Mouse (Mus musculus): ENCODE data around the gene Trio. TPM values are rescaled to one million over a fixed set of nuclear protein-coding genes. Genes with fewer than 3 reads are reported as not detected.

Gene Trio
- polyA plus RNA-seq, 1 experiment from 2014 or later, result 25.5 TPM

DNA sequence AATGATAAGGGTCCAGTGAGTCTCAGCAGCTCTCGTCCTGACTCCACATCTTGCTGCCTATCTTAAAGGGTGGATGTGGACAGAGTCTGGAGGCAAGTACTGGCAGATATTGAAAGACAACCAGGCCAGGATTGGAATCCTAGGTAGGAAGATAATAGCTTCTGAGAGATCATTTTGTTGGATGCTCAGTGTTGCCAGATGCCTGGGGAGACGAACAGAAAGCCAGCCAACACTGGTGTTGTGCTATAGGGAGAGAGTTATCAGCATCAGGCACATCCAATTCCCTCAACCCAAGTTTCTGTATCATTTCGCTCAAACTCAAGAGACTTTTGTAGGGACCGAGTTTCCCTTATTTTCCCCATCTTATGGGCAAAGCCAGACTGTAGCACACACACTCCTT, 238.5 kb downstream of the Trio start:
- no peaks in the 10 kb centered on the region for H3K27me3 ChIP-seq (ENCODE audit: insufficient read depth, poor library complexity, severe bottlenecking)
- WGBS, result 83% methylated on average over 4 of the region's 4 CpGs
- H3K4me3 ChIP-seq, result peak overlapping the region; percentile 39
- H3K27ac ChIP-seq, result peak overlapping the region; percentile 78
- H3K9me3 ChIP-seq, result no peaks in the 10 kb centered on the region
- H3K4me1 ChIP-seq (replicated peaks), result peaks cover 82% of the 10 kb centered on the region
- DNase-seq (ENCODE audit: low spot score), result no peak
- peaks cover 7% of the 10 kb centered on the region; the same call in 1 of the 2 replicates for H3K36me3 ChIP-seq

DNA sequence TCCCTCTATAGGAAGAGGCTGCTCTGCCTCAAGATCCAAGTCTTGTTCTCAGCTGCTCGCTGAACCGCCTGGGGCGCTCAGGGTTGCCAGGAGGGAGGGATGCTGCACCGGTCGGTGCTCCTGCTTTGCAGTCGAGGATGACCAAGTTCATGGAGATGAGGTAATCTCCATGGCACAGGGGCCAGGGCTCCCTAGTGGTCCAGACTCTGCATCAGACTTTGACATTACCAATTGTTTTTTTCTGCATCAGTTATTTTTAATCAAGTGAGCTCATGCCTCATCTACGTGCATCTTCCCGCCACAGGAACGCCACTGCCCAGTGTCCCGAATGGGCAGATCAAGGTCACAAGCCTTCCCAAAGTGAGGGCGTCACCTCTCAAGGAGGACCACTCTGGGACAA, 239.2 kb downstream of the Trio start:
- H3K27ac ChIP-seq, result peak overlapping the region; percentile 78
- no peaks in the 10 kb centered on the region for H3K27me3 ChIP-seq (ENCODE audit: insufficient read depth, poor library complexity, severe bottlenecking)
- peaks cover 84% of the 10 kb centered on the region for H3K4me1 ChIP-seq (replicated peaks)
- peaks cover 4% of the 10 kb centered on the region; the same call in 1 of the 2 replicates for H3K36me3 ChIP-seq
- no peak for DNase-seq (ENCODE audit: low spot score)
- H3K4me3 ChIP-seq, result peak overlapping the region; percentile 39; the same call in 1 of the 2 replicates
- WGBS, result 57% methylated on average over 11 of the region's 11 CpGs
- H3K9me3 ChIP-seq, result no peaks in the 10 kb centered on the region

DNA sequence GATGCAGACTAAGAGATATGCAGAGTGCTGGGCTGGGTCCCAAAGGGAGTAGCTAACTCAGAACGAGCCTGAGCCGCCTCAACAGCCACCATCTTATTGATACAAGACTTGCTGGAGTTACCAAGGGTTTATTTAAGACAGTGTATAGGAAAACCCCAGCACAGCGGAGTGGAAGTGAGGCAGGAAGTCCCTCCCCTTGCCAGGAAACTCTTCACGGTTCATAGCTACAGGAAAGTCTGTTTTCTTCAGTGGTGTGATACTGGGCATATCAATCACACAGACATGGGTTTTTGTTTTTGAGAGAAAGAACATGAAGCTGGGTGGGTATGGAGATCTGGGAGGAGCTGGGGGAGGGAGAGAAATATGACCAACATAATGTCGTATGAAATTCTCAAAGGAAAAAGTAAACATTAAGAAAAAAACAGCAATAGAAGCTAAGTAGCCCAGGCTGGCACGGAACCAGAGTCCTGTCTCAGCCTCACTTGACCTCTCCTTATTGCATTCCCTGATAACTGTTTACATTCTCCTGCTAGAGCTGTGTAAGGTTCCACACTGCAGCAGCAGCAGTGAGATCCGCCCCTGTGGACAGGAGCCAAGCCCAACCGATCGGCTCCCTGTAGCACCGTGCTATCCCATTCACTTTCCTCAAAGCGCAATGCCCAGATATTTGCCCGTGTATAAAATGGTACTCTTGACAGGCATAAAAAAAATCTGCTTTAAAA, 240.2 kb downstream of the Trio start:
- Histone ChIP-seq H3K4me1 (replicated peaks) (peaks cover 93% of the 10 kb centered on the region), H3K9me3 (no peaks in the 10 kb centered on the region), H3K4me3 (no peak overlapping the region; the same call in 1 of the 2 replicates), H3K27ac (peak overlapping the region; percentile 82), H3K36me3 (peaks cover 4% of the 10 kb centered on the region; the same call in 1 of the 2 replicates), H3K27me3 (ENCODE audit: insufficient read depth, poor library complexity, severe bottlenecking) (no peaks in the 10 kb centered on the region)
- WGBS, result 69% methylated on average over 12 of the region's 12 CpGs
- DNase-seq (ENCODE audit: low spot score), result no peak

DNA sequence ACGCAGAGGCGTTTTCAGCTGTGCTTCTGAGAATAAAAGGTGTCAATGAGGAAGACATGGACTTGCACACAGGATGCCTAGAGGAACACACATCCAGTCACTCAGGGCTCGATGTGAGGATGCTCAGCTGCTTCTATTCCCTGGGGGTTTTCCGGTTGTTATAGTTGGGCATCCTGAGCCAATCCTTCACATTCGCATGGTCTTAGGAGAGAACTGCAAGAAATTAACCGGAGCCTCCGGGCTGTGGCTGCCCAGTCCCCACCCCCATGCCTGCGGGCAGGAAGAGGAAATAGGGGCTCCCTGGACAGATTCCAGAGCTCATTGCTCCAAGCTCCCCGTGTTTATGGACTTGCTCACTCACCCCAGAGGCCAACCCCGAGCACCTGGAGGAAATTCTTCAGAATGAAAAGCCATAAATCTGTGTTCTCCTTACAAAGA, 241.5 kb downstream of the Trio start:
- H3K27me3 ChIP-seq (ENCODE audit: insufficient read depth, poor library complexity, severe bottlenecking), result no peaks in the 10 kb centered on the region
- H3K4me3 ChIP-seq, result peak overlapping the region; percentile 18; the same call in 1 of the 2 replicates
- WGBS, result 52% methylated on average over 10 of the region's 10 CpGs
- no peaks in the 10 kb centered on the region for H3K9me3 ChIP-seq
- no peak for DNase-seq (ENCODE audit: low spot score)
- peaks cover 4% of the 10 kb centered on the region; the same call in 1 of the 2 replicates for H3K36me3 ChIP-seq
- peaks cover 98% of the 10 kb centered on the region for H3K4me1 ChIP-seq (replicated peaks)
- peak overlapping the region; percentile 82 for H3K27ac ChIP-seq

DNA sequence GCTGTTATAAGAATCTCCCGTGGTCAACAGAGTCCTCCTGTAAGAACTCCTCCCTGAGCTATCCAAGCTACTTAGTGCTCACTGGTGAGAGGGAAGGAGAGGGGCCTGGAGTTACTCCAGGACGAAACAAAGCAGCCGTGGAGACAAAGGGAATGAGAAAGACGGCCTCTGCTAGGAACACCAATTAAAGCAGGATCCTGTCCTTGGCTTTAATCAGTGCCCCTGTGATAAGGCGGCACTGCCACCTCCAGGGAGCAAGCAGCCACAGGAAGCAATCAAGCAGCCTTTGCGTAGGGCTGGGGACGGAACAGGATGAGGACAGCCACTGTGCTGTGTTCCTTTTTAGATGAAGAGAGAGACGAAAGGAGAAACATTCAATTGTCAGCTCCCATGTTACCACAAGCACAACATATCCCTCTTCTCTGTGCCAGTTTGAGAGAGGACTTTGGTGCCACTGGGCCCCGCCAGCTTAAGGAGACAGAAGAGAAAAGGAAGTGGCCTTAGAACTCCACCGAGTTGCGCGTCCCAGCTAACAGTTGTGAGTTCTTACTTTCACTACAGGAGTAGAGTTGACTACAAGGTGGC, 242.0 kb downstream of the Trio start:
- no peaks in the 10 kb centered on the region for H3K27me3 ChIP-seq (ENCODE audit: insufficient read depth, poor library complexity, severe bottlenecking)
- peaks cover 4% of the 10 kb centered on the region; the same call in 1 of the 2 replicates for H3K36me3 ChIP-seq
- peaks cover 98% of the 10 kb centered on the region for H3K4me1 ChIP-seq (replicated peaks)
- H3K4me3 ChIP-seq, result peak overlapping the region; percentile 5; the same call in 1 of the 2 replicates
- no peak for DNase-seq (ENCODE audit: low spot score)
- WGBS, result 34% methylated on average over 12 of the region's 12 CpGs
- no peaks in the 10 kb centered on the region for H3K9me3 ChIP-seq
- H3K27ac ChIP-seq, result peak overlapping the region; percentile 82

DNA sequence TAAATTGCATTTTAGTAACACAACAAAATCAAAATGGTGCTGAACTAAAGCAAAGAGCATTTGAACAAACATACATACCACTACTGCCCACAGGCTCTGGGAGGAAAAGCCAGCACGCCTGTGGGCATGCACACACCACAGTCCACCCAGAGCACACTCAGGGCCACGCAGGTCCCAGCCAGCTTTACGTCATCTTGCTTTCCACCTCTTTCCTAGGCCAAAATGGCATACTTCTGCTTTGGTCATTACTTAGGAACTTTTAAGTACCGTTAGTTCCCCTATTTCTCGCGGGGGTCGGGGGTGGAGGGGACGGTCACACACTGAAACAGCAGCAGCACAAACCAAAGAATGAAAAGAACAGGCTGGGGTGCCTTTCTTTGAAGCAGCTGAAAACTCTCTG, 242.6 kb downstream of the Trio start:
- peaks cover 98% of the 10 kb centered on the region for H3K4me1 ChIP-seq (replicated peaks)
- WGBS, result 52% methylated on average over 8 of the region's 8 CpGs
- no peaks in the 10 kb centered on the region for H3K9me3 ChIP-seq
- 0 out of 2 replicates have a peak overlapping the region, but pooled peaks have one; percentile 5 for H3K4me3 ChIP-seq
- H3K27ac ChIP-seq, result peak overlapping the region; percentile 82
- no peak for DNase-seq (ENCODE audit: low spot score)
- peaks cover 2% of the 10 kb centered on the region; the same call in 1 of the 2 replicates for H3K36me3 ChIP-seq
- H3K27me3 ChIP-seq (ENCODE audit: insufficient read depth, poor library complexity, severe bottlenecking), result no peaks in the 10 kb centered on the region

DNA sequence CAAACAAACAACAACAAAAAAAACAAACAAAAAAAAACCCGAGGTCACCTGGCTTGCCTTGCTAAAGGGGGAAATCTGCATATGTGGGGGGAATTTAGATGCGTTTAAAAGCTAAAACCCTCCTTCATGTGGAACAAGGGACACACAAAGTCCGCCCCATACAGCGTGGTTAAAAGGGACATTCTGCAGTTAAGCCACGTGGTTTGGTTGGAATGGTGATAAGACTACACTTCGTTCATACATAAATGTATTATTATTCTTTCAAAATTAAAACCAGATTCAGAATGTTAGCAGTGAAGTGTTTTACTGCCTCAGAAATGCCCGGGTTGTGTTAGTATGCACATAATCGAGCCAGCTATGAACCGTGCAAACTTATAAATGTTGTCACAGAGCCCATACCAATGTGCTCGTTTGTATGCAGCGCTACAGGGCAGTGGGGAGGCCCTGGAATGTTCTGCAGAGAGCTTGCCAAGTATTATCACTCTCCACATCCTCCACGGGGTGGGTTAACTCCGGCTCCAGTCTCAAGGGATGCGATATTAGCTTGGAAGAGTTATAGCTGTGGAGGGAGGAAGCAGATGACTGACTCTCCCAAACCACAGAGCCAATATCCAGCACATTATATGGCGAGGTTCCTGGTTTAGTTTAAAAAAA, 243.1 kb downstream of the Trio start:
- Histone ChIP-seq H3K4me1 (replicated peaks) (peaks cover 98% of the 10 kb centered on the region), H3K36me3 (no peaks in the 10 kb centered on the region), H3K9me3 (no peaks in the 10 kb centered on the region), H3K27me3 (ENCODE audit: insufficient read depth, poor library complexity, severe bottlenecking) (no peaks in the 10 kb centered on the region), H3K27ac (peak overlapping the region; percentile 82; the same call in 1 of the 2 replicates), H3K4me3 (no peak overlapping the region)
- no peak for DNase-seq (ENCODE audit: low spot score)
- 65% methylated on average over 15 of the region's 15 CpGs for WGBS

DNA sequence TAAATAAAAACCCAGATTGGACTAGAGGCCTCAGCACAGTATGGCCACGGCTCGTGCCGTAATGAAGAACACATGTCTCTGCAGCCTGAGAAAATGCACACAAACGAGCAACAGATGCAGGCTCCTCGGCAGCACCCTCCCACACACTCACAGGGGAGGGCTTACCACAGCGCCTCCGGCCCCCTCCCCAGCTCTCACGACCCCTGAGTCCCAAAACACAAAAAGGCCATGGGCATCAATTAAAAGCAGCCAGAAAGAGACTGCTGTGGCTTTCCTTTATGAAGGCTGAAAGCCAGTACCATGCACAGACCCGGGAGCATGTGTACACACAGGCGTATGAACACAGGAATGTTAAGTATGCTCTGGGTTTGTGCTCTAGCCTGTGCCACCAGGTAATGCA, 245.8 kb downstream of the Trio start:
- Histone ChIP-seq H3K27ac (peak overlapping the region; percentile 76), H3K36me3 (no peaks in the 10 kb centered on the region), H3K27me3 (ENCODE audit: insufficient read depth, poor library complexity, severe bottlenecking) (no peaks in the 10 kb centered on the region), H3K4me3 (no peak overlapping the region), H3K9me3 (no peaks in the 10 kb centered on the region), H3K4me1 (replicated peaks) (peaks cover 84% of the 10 kb centered on the region)
- peak; percentile 66 for DNase-seq (ENCODE audit: low spot score)
- 38% methylated on average over 10 of the region's 10 CpGs for WGBS

DNA sequence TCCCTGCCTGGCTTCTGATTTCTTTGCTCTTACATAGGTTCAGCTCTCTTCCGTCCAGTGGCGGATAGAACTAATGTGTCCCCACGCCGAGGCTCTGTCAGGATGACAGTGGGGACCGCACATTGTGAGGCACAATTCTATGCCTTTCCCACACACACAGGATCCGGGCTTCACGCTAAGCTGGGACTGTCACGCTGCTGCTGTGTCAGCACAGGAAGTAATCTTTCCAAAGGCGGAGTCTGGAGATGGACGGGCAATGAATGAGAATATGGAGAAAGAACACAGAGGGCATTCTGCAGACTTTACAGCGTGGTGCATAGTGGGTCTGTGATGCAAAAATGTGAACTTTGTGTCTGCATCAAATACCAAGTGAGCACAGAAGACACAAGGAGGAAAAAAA, 246.2 kb downstream of the Trio start:
- H3K4me3 ChIP-seq, result no peak overlapping the region
- no peaks in the 10 kb centered on the region for H3K36me3 ChIP-seq
- peaks cover 79% of the 10 kb centered on the region for H3K4me1 ChIP-seq (replicated peaks)
- 54% methylated on average over 11 of the region's 11 CpGs for WGBS
- H3K9me3 ChIP-seq, result no peaks in the 10 kb centered on the region
- H3K27me3 ChIP-seq (ENCODE audit: insufficient read depth, poor library complexity, severe bottlenecking), result no peaks in the 10 kb centered on the region
- peak; percentile 45 for DNase-seq (ENCODE audit: low spot score)
- peak overlapping the region; percentile 76 for H3K27ac ChIP-seq

DNA sequence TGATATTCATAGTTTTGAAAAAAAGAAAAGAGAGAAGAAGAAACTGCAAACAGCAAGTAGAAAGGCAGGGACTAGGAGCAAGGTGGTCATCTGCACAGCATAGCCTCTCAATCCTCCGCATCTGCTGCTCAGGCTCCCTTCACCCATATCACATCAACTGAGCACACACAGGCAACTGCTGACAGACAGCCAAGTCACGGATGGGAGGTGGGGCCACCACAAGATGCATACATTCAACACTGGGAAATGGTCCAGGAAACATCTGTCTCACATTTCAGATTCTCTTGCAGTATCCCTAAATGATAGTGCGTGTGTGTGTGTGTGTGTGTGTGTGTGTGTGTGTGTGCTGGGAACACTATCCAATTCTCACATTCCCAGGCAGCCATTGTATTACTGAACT, 247.4 kb downstream of the Trio start:
- H3K27ac ChIP-seq, result peak overlapping the region; percentile 84
- H3K27me3 ChIP-seq (ENCODE audit: insufficient read depth, poor library complexity, severe bottlenecking), result no peaks in the 10 kb centered on the region
- no peaks in the 10 kb centered on the region for H3K9me3 ChIP-seq
- WGBS, result 64% methylated on average over 3 of the region's 3 CpGs
- peaks cover 68% of the 10 kb centered on the region for H3K4me1 ChIP-seq (replicated peaks)
- H3K36me3 ChIP-seq, result peaks cover 11% of the 10 kb centered on the region
- no peak for DNase-seq (ENCODE audit: low spot score)
- no peak overlapping the region for H3K4me3 ChIP-seq

DNA sequence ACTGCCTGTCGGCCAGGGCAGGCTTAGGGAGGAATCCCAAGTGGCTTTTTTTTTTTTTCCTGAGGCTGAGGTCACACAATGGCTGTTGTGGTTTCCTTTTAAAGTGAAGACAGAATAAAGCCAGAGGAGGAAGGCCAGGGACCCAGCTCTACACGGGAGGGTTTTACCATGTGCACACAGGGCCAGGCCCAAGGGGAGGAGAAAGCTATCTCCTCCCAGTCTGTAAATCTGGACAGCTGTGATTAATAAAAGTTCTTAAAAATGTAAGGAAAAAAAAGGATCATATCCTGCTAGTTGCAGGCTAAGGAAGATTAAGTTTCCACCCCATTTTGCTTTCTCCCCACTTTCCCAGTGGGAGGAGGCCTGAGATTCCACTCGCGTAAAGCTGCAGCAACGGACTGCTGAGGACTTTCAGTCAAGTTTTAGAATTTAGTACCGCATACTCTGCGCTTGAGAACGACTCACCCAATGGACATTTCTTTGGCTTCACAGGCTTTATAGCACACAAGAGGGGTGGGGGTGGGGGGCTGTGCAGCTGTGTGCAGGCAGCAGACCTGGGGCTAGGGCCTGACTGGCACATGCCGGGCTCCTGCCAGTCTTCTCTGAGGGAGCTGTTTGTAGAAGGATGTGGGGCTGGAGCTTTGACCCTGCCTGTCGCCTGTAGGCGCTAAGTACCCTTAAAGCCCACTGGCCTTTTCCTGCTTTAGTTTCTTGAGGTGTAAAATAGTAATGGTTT, 248.0 kb downstream of the Trio start:
- H3K36me3 ChIP-seq, result peaks cover 18% of the 10 kb centered on the region
- DNase-seq (ENCODE audit: low spot score), result peak; percentile 39
- H3K9me3 ChIP-seq, result no peaks in the 10 kb centered on the region
- H3K4me3 ChIP-seq, result no peak overlapping the region
- 48% methylated on average over 11 of the region's 11 CpGs for WGBS
- peak overlapping the region; percentile 84 for H3K27ac ChIP-seq
- H3K4me1 ChIP-seq (replicated peaks), result peaks cover 62% of the 10 kb centered on the region
- H3K27me3 ChIP-seq (ENCODE audit: insufficient read depth, poor library complexity, severe bottlenecking), result no peaks in the 10 kb centered on the region

DNA sequence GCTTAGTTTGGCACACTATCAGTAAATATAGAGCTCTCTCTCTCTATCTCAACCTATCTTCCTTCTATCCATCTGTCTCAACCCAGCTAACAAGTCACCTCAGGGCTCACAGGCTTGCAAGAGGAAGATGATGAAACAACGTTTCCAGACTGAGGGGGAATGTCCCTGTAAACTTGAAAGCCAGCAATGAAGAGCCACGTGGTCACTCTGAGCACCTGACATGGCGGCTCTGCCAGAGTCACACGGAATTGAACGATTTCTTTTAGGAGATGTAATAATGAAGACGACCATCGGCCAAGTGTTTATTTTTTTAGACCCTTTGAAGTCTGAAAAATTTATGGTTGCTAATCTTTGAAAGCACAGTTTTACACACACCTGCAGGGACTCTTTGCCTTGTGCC, 251.2 kb downstream of the Trio start:
- 88% methylated on average over 7 of the region's 7 CpGs for WGBS
- Histone ChIP-seq H3K4me1 (replicated peaks) (peaks cover 31% of the 10 kb centered on the region), H3K9me3 (no peaks in the 10 kb centered on the region), H3K4me3 (no peak overlapping the region), H3K27ac (no peak overlapping the region), H3K36me3 (peaks cover 47% of the 10 kb centered on the region), H3K27me3 (ENCODE audit: insufficient read depth, poor library complexity, severe bottlenecking) (no peaks in the 10 kb centered on the region)
- DNase-seq (ENCODE audit: low spot score), result no peak

Measured in hindbrain, embryonic 10.5 days (tissue).